Mouse (Mus musculus) hindbrain, embryonic 16.5 days (tissue): ENCODE results near the gene Cacng8. TPM values are rescaled to one million over a fixed set of nuclear protein-coding genes. Genes with fewer than 3 reads are reported as not detected.
A peak's percentile ranks its signal among the peaks of the same experiment; 100 is the strongest.

Source experiments
- ATAC-seq: fragments of 200-750 bp; cut with Nextera tagmentation; 2 replicates; pipeline ENCODE4 v1.8.0; 2017; ENCODE audit warnings: moderate TSS enrichment, moderate library complexity
- H3K27ac ChIP-seq: fragments of 300-500 bp; sonication (generic); 2 replicates; pipeline ENCODE4 v1.5.1; 2014; ENCODE audit warnings: low read depth, mild to moderate bottlenecking, control low read depth, low read length, moderate library complexity
- H3K27me3 ChIP-seq: fragments of 300-500 bp; sonication (generic); replicated peaks from 2 replicates; pipeline ENCODE4 v1.6.1; 2014; ENCODE audit warnings: low read length; ENCODE audit not compliant: control insufficient read depth, insufficient read depth
- H3K36me3 ChIP-seq: fragments of 300-500 bp; sonication (generic); 2 replicates; pipeline ENCODE4 v1.6.1; 2014; ENCODE audit warnings: mild to moderate bottlenecking, low read length, moderate library complexity, mixed read lengths; ENCODE audit not compliant: control insufficient read depth, insufficient read depth
- H3K4me1 ChIP-seq: fragments of 300-500 bp; sonication (generic); 2 replicates; pipeline ENCODE4 v1.6.1; 2014; ENCODE audit warnings: low read depth, low read length; ENCODE audit not compliant: control insufficient read depth, insufficient read depth
- H3K4me2 ChIP-seq: fragments of 300-500 bp; sonication (generic); 2 replicates; pipeline ENCODE4 v1.6.1; 2014; ENCODE audit warnings: mild to moderate bottlenecking, low read length, control low read depth, moderate library complexity
- H3K4me3 ChIP-seq: fragments of 300-500 bp; sonication (generic); 2 replicates; pipeline ENCODE4 v1.5.1; 2014; ENCODE audit warnings: mild to moderate bottlenecking, low read length, control low read depth, moderate library complexity
- H3K9ac ChIP-seq: fragments of 300-500 bp; sonication (generic); 2 replicates; pipeline ENCODE4 v1.6.1; 2014; ENCODE audit warnings: low read depth, mild to moderate bottlenecking, control low read depth, low read length, moderate library complexity
- H3K9me3 ChIP-seq: fragments of 300-500 bp; sonication (generic); 2 replicates; pipeline ENCODE4 v1.6.1; 2014; ENCODE audit warnings: mild to moderate bottlenecking, low read length, moderate library complexity; ENCODE audit not compliant: control insufficient read depth
- WGBS: fragments of 180-500 bp; shearing (Covaris S2); extraction: QIAGEN DNeasy Blood & Tissue Kit; methylation state at CpG from one replicate; pipeline ENCODE4 v1.1.7; 2014; 5-methylcytosine and 5-hydroxymethylcytosine counted together
- polyA plus RNA-seq: library from polyadenylated mRNA; unstranded; fragments of >200 nt; fragmentation: Nextera tagmentation; extraction: Ambion mirVana; gene quantifications from 2 replicates; pipeline ENCODE4 v1.2.1, GENCODE M21; 2015

Gene Cacng8
- polyA plus RNA-seq, 1 experiment from 2014 or later, result 8.6 TPM

DNA sequence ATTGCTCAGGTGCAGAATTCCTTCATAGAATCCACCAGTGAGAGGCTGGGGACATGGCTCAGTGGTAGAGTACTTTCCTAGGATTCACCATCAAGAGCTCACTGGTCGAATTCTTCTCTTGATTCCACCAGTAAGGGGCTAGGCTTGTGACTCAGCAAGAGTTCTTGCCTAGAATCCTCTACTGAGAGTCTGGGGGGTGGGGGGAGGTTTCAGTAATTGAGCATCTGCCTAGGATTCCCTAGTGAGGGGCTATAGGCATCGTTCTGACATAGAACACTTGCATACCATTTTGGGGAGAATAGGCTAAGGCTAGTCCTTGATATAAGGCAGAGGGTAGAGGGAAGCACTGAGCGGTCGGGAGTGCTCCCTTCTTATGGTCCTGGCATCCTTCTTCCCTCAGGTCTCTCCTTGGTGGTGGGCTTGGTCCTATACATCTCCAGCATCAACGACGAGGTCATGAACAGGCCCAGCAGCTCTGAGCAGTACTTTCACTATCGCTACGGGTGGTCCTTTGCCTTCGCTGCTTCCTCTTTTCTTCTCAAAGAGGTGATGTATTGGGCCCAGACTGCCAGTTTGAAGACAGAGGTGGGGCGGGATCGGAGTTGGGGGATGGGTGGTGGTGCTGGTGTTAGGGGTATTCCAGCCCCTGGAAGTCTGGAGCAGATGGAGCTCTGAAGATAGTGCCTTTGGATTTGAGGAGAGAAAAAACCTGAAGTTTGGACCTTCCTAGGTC lies 24.8 kb upstream of the Cacng8 start:
- no peak for ATAC-seq
- Histone ChIP-seq H3K27ac (no peak overlapping the region), H3K9me3 (no peaks in the 10 kb centered on the region), H3K4me2 (no peak overlapping the region), H3K4me3 (no peak overlapping the region), H3K9ac (no peak overlapping the region), H3K27me3 (no peaks in the 10 kb centered on the region; the same call in 1 of the 2 replicates), H3K4me1 (peaks cover 5% of the 10 kb centered on the region), H3K36me3 (no peaks in the 10 kb centered on the region)
- 40% methylated on average over 11 of the region's 11 CpGs for WGBS

DNA sequence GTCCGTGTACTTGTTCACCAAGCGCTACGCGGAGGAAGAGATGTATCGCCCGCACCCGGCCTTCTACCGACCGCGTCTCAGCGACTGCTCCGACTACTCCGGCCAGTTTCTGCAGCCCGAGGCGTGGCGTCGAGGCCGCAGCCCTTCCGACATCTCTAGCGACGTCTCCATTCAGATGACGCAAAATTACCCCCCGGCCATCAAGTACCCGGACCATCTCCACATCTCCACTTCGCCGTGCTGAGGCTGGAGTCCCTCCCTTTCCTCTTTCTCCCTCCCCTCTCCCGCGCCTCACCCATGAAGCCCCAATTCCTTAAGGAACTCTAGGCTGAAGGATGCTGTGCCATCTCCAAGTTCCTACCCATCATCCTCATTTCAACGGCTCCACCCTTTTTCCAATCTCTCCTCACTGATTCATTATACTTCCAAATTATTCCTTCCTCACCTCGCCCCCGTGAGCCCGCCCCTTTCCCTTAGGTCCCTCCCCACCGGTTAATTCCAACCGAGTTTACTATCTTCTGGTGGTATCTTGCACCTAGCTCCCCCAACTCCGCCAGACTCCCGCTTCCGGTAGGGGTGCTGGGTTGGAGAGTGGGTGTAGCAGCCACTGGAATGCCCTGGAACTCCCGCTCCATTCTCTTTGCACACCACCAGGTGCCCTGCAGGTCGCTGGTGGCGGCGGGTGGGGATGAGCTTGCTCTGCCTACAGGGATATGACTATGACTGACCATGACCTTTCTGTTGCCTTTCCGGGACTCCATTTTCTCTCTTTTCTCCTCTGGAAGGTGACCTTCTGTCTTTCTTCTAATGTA lies 23.6 kb upstream of the Cacng8 start:
- ATAC-seq, result 0 out of 2 replicates have a peak, but pooled peaks have one; percentile 31
- Histone ChIP-seq H3K9ac (no peak overlapping the region), H3K4me1 (peaks cover 5% of the 10 kb centered on the region), H3K4me3 (no peak overlapping the region), H3K36me3 (no peaks in the 10 kb centered on the region), H3K9me3 (no peaks in the 10 kb centered on the region), H3K4me2 (no peak overlapping the region; the same call in none of the 2 replicates), H3K27me3 (no peaks in the 10 kb centered on the region; the same call in 1 of the 2 replicates), H3K27ac (no peak overlapping the region)
- WGBS, result 26% methylated on average over 42 of the region's 42 CpGs

DNA sequence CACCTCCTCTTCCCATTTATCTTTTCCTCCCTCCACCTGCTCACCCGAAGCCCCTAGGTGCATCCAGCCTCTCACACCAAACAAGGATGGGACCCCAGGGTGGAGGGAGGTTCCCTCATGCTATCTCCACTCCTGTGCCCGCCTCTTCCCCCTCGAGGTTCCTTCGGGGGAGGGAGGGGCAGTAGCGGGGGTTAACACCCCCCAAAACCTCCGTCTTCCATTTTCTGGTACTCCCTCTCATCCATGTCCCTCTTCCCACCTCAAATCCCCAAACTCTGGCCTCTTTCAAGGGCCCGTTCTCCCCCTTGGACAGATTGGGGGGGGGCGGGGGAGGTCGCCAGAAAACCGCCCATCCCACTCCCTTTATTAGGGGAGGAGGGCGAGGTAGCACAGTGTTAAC lies 22.9 kb upstream of the Cacng8 start:
- ATAC-seq, result peak; percentile 40; the same call in 1 of the 2 replicates
- WGBS, result 15% methylated on average over 11 of the region's 11 CpGs
- Histone ChIP-seq H3K4me2 (peak overlapping the region; percentile 32), H3K27ac (no peak overlapping the region), H3K4me3 (no peak overlapping the region), H3K36me3 (no peaks in the 10 kb centered on the region), H3K9me3 (no peaks in the 10 kb centered on the region), H3K4me1 (peaks cover 5% of the 10 kb centered on the region), H3K27me3 (no peaks in the 10 kb centered on the region; the same call in 1 of the 2 replicates), H3K9ac (peak overlapping the region; percentile 42; the same call in 1 of the 2 replicates)

DNA sequence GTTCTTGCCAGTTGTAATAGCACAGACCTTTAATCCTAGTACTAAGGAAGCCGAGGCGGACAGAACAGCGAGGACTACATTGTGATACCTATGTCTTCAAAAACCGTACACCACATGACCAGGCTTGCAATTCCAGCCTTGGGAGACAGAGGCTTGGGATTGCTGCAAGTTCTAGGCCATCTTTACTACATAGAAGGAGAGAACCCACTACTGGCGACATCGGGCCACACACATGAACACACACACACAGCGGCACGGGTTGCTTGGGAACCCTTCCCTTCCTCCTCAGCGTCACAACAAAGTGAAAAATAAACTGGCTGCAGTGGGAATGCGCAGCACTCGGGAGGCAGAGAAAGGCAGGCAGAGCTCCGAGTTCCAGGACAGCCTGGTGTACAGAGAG lies 22.2 kb upstream of the Cacng8 start:
- no peak overlapping the region for H3K4me2 ChIP-seq
- H3K9ac ChIP-seq, result no peak overlapping the region
- 39% methylated on average over 12 of the region's 12 CpGs for WGBS
- H3K27ac ChIP-seq, result no peak overlapping the region
- no peaks in the 10 kb centered on the region; the same call in 1 of the 2 replicates for H3K27me3 ChIP-seq
- 0 out of 2 replicates have a peak, but pooled peaks have one; percentile 26 for ATAC-seq
- peaks cover 5% of the 10 kb centered on the region for H3K4me1 ChIP-seq
- no peaks in the 10 kb centered on the region for H3K9me3 ChIP-seq
- H3K4me3 ChIP-seq, result no peak overlapping the region
- H3K36me3 ChIP-seq, result no peaks in the 10 kb centered on the region

DNA sequence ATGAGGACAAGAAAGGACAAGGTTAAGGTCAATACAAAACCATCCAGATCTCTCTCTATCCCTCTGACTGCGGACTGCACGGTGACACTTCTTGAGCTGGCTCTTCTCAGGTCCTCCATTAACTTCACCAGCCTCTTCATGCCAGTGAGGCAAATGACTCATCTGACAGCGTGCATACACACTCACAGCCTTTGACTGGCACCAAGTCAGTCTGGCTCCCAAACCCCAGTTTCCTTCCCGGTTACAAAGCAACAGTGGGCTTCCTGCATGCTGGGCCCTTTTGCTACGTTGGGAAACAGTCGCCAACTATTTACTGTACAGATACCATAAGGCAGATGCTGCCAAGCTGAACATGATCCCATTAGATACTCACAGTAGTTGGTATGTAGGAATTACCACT lies 21.3 kb upstream of the Cacng8 start:
- Histone ChIP-seq H3K36me3 (no peaks in the 10 kb centered on the region), H3K4me1 (peaks cover 5% of the 10 kb centered on the region), H3K27ac (no peak overlapping the region), H3K4me3 (no peak overlapping the region), H3K9me3 (no peaks in the 10 kb centered on the region), H3K4me2 (no peak overlapping the region), H3K27me3 (no peaks in the 10 kb centered on the region; the same call in 1 of the 2 replicates), H3K9ac (no peak overlapping the region)
- WGBS, result 69% methylated on average over 6 of the region's 6 CpGs
- no peak for ATAC-seq

DNA sequence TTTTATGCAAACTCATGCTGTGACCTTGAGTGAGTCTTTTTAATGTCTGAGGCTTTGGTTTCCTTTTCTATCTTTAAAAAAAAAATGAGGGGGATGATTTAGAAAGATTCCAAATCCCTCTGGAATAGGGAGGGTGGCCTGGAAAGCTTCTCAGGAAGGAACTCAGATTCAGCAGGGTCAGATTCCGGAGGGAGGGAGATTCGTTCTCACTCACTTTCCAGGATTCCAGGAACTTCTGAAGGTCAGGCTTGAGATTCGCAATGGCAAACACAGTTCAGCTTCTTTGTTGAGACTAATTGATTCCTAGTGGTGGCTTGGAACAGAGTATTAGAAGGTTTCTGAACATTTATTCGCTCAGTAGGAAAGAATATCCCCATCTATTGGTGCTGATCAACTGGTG lies 20.1 kb upstream of the Cacng8 start:
- no peak for ATAC-seq
- no peak overlapping the region for H3K9ac ChIP-seq
- 64% methylated on average over 4 of the region's 4 CpGs for WGBS
- no peak overlapping the region for H3K4me2 ChIP-seq
- peaks cover 5% of the 10 kb centered on the region for H3K4me1 ChIP-seq
- no peak overlapping the region for H3K4me3 ChIP-seq
- H3K27me3 ChIP-seq, result no peaks in the 10 kb centered on the region; the same call in 1 of the 2 replicates
- no peaks in the 10 kb centered on the region for H3K36me3 ChIP-seq
- no peak overlapping the region for H3K27ac ChIP-seq
- H3K9me3 ChIP-seq, result no peaks in the 10 kb centered on the region

DNA sequence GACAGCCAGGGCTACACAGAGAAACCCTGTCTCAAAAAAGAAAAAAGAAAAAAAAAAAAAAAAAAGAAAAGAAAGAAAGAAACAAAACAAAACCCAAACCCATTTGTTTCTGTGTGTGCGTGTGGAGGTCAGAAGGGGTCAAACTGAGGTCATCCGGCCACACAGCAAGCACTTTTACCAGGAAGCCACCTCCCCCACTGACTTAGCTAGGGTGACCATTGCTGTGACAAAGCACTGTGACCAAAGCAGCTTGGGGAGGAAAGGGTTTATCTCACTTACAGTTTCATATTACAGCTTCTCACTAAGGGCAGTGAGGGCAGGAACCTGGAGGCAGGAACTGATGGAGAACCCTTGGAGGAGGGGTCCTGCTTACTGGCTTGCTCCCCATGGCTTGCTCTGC lies 18.1 kb upstream of the Cacng8 start:
- Histone ChIP-seq H3K9ac (no peak overlapping the region), H3K36me3 (no peaks in the 10 kb centered on the region)
- ATAC-seq, result no peak

DNA sequence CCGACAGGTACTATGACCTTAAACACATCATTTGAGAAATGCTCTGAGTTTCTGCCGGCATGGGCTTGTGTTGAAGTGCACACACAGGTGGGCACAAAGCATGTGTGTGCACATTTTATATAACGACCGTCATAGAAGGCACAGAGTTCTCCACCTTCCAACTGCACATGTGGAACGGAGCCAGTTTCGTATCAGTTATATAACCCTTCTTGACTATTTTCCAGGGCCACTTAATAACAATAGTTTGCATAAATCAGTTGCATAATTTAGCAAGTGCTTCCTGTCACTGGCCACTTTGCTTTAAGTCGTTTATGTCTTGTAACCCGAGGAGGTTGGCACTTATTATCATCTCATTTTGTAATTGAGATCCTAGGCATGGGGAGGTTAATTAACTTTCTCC lies 16.7 kb upstream of the Cacng8 start:
- no peaks in the 10 kb centered on the region for H3K4me1 ChIP-seq
- no peak overlapping the region for H3K9ac ChIP-seq
- H3K27me3 ChIP-seq, result no peaks in the 10 kb centered on the region
- H3K27ac ChIP-seq, result no peak overlapping the region
- no peaks in the 10 kb centered on the region for H3K9me3 ChIP-seq
- H3K4me3 ChIP-seq, result no peak overlapping the region
- H3K36me3 ChIP-seq, result no peaks in the 10 kb centered on the region
- WGBS, result 78% methylated on average over 8 of the region's 8 CpGs
- H3K4me2 ChIP-seq, result no peak overlapping the region
- ATAC-seq, result no peak

More for the DNA sequence above, 18.1 kb upstream of the Cacng8 start:
- Histone ChIP-seq H3K27me3 (no peaks in the 10 kb centered on the region), H3K9me3 (no peaks in the 10 kb centered on the region), H3K4me3 (no peak overlapping the region), H3K4me1 (peaks cover 4% of the 10 kb centered on the region), H3K4me2 (no peak overlapping the region), H3K27ac (no peak overlapping the region)
- 64% methylated on average over 2 of the region's 2 CpGs for WGBS

DNA sequence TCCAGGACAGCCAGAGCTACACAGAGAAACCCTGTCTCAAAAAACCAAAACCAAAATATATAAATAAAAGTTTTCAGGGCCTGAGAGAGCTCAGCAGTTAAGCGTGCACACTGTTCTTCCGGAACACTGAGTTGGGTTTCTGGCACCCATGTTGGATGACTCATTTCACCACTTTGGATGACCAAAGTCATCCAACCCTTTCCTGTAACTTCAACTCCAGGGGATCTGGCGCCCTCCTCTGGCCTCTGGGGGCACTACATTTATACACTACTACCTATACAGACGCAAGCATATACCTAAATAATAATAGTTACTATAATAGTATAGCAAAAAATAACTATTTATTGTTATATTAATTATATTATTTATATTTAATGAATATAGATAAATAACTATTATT lies 13.7 kb upstream of the Cacng8 start:
- H3K27ac ChIP-seq, result no peak overlapping the region

More for the DNA sequence above, 13.7 kb upstream of the Cacng8 start:
- ATAC-seq, result no peak
- no peak overlapping the region for H3K4me3 ChIP-seq
- H3K4me2 ChIP-seq, result no peak overlapping the region
- H3K36me3 ChIP-seq, result no peaks in the 10 kb centered on the region
- WGBS, result 53% methylated on average over 4 of the region's 4 CpGs
- H3K4me1 ChIP-seq, result no peaks in the 10 kb centered on the region
- H3K27me3 ChIP-seq, result no peaks in the 10 kb centered on the region
- H3K9me3 ChIP-seq, result no peaks in the 10 kb centered on the region
- H3K9ac ChIP-seq, result no peak overlapping the region
